Mouse (Mus musculus) adrenal gland, postnatal 4 days (tissue): Measurements from ENCODE around the gene Wdr61. TPM values are rescaled to one million over a fixed set of nuclear protein-coding genes. Genes with fewer than 3 reads are reported as not detected.
A peak's percentile ranks its signal among the peaks of the same experiment; 100 is the strongest.
"Not testable (repeated sequence)": the region's sequence is repeated elsewhere in the genome, so short reads cannot be mapped to it uniquely, and the experiment has no call there.

Experiments
- DNase-seq, 2 experiments: peaks; one replicate each; pipeline ENCODE4 v3.0.0; 2021 to 2022; ENCODE audit warnings: low spot score in 2 of 2, mixed read lengths in 2 of 2
- total RNA-seq, 2 experiments: library from RNA; stranded (reverse); gene quantifications; 2 replicates each; pipeline ENCODE4 v1.2.3; 2021

Wdr61 gene
- total RNA-seq, 2 experiments from 2014 or later, result 81.2 to 81.3 TPM

DNA sequence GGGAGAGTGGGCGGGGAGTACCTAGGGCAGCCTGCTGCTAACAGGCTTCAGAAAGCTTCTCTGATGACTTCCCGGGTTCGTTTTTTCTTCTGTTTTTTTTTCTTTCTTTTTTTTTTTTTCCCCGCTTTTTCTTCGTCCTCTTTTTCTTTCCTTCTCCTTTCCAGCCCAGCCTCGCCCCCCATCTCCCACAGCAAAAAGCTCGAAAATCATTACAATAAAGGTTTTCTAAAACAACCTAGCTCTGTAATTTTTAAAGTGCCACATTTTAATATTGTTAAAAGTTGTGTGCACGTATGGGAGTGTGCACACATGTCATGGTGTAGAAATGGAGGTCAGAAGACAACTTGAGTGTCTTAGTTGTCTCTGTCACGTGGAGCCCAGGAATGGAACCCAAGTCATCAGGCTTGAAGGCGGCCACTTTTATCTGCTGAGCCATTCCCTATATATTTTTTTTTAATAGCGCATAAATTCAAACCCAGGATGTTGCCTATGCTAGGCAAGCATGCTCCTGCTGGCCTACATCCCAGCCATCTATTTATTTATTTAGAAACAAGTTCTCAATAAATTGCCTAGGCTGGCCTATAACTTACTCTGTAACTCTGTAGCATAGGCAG is 427 bp upstream of the Wdr61 start:
- no peak for DNase-seq

DNA sequence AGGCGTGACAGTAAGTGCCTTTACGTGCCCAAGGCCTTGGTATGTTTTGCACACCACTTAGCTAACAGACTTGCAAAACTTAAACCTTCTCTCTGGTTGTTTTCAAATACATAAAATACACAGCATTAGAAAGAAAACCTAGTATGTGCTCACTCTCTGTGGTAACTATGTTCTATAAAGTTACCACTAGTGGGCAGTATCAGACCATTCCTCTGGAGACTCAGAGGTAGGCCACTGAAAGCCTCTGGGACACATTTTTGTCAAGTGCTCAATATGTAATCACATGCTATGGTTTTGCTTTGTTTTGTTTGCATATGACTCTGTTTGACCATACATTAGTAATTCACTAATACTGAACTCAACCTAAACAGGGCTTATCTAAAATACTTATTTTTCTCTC is 2.2 kb downstream of the Wdr61 start:
- no peak for DNase-seq

DNA sequence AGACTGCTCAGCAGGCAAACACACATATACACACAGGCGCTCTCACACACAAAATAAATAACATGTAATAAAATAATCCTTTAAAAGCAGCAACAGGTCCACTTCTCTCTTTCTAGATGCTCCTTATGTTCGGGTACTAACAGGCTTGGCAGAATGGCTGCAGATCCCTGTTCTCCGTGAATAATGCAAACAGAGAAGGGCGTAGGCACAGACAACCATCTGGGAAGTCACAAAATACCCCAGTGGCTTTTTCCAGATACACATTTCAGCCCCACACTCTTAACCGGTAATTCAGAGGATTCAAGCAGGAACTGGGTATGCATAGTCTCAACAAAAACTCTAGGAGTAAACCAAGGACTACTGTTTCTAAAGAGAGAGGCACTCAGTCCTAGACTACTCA is 8.0 kb downstream of the Wdr61 start:
- DNase-seq, result no peak

DNA sequence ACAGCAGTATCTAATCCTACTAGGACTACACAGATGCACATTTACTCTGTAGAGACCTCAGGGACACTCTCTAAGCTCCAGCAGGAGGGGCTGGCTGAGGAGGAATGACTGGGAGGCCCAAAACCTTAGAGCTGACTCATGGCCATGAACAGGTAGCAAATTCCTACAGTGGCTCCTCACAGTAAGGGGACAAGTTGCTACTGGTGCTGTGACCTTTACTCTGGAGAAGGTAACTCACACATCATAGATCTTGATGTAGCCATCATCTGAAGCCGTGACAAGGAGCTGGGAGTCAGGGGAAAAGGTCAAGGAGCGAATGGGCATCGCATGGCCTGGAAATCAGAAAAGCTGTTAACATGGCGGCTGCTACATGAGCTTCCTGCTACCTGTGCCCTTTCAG is 11.7 kb downstream of the Wdr61 start:
- no peak for DNase-seq

DNA sequence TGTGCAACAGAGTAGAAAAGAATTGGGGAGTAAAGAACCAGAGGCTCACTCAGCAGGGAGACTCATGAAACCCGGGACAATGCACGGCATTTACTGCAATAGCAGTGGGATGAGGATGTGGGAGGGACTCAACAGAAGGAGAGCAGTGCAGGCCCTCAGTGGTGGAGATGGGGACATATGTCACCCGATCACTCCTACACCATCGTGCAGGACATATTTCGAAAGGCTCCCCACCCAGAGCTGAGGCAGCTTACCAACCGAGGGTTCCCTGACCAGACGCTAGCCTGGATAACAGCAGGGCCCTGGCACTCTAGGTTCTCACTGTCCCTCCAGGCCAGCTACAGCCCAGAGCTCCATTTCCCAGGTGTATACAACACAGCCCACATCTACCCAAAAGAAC is 12.2 kb downstream of the Wdr61 start:
- no peak for DNase-seq

DNA sequence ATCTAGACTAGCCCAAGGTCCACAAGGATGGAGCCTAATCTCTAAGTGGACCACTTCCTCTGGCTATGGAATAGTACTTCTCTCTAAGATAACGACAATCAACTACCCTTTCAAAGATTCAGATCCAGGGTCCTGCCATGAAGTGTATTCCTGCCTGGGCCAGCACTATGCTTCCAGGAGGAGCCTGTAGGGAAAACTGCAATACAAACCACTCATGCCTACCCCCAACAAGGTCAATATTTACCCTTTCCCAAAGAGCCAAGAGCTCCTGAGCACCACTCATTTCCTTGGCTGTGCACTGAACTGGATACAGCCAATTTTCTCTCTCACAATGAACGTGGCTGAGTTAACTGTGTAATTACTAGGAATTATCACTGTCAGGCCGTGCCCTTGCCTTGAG is 16.8 kb downstream of the Wdr61 start:
- DNase-seq, result no peak

DNA sequence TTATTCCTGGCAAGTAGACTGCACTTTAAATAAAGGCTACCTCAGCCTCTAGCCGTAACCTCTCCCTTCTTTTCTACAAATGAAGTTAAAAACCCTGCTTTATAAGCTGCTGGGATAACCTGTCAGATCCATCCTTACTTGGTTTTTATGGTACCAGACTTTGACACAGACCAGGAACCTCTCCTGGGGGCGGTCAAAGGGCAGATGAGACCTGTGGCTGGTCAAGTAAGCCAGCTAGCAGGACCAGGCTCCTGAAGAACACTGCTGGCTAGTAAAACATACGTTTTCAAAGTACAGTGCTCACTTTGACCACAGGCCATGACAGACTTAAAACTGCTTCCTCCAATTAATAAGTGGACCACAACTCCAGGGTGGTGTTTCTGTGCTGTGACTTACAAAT is 18.5 kb downstream of the Wdr61 start:
- DNase-seq, result no peak

DNA sequence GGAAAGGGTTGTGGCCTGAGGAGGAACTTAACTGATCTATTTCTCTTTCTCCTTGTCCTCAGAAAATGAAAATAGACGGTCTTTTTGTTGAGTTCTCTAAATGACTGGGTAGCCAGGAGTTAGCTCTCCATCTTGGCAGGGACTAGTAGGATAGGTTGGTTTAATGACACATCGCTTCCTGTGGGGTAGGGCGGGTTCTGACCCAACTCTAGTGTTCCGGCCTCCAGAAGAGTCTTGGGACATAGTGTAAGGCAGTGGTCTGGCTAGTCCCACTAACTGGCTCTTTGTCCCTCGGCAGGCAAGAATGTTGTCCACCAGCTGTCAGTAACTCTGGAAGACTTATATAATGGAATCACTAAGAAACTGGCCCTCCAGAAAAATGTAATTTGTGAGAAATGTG is 26.2 kb downstream of the Wdr61 start:
- DNase-seq, result no peak

DNA sequence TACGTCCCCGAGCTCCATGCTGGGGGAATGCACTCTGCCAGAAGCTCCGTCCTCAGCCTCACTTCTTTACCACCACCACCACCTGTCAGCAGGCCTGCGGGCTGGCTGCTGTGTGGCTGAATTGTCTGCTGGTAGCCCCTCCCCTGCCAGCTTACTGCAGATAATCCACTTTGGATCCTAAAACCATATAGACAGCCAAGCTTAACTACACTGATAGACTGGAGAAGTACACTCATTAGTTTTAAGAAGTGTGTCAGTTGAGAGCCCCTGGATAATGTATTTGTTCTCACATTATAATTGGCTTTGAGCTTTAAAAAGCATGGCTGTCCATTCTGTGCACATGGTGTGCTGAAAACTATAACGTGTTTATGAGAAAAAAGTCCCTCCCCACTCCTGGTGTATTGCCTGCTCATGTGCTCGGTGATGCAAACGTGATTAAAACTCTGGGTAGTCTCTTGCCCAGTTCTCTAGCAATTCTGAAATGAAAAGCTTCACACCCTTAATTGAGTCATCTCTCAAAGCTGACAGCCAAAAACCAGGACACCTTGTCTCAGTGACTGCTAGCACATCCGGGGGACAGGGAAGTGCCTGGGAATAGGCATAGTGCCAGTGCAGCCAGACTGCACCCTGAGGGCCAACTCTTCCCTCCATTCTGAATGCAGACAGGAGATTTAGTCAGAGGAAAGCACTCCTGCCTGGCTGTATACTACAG is 26.9 kb downstream of the Wdr61 start:
- DNase-seq, result no peak

DNA sequence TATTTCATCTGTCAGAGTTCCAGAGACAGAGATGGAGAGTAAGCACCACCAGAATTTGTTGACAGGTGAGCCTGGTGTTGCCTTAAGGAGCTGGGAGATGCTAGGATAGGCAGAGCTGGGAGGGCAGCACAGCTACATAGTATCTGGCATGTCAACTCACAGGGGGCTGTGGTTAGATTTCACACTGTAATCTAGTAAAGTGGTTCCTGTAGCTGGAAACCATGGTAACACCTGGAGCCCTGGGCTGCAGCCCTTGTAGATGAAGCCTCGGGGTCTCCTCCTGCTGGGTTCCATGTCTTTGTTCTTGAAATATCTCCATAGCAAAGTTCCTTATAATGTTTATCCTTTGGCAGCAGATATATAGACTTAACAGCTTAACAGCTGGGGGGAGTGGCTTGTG is 28.8 kb downstream of the Wdr61 start:
- DNase-seq, result no peak

DNA sequence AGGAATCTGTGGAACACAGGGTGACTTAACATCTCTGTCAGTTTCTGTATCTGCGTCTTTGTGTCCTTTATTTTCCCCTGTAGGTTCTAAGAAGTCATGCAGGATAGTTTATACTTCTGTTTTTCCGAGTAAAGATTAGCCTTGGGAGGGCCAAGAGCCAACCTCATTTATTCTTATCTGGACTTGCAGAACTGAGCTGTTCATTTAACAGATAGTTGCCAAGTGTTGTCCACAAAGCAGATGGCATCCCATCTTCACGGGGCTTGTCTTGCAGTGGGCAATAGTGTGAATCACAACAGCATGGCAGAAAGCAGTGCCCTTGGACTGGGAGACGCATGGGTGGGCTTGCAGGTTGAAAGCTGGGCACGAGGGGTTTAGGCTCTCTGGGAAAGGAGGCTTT is 30.0 kb downstream of the Wdr61 start:
- DNase-seq, result no peak

DNA sequence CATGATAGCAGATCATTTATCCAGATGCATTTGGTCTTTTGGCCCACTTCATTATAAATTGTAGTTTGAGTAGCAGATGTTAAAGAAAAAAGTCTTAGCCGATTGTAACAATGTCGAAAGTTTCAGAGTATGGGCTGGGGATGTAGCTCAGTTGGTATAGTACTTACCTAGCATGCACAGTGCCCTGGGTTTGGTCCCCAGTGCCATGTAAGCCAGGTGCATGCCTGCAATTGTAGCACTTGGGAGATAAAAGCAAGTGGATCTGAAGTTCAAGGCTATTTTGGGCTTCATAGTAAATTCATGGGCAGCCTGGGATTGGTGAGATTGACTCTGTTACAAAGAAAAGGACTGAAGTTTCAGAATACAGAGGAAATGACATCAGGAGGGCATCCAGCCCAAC is 31.7 kb downstream of the Wdr61 start:
- no peak for DNase-seq

DNA sequence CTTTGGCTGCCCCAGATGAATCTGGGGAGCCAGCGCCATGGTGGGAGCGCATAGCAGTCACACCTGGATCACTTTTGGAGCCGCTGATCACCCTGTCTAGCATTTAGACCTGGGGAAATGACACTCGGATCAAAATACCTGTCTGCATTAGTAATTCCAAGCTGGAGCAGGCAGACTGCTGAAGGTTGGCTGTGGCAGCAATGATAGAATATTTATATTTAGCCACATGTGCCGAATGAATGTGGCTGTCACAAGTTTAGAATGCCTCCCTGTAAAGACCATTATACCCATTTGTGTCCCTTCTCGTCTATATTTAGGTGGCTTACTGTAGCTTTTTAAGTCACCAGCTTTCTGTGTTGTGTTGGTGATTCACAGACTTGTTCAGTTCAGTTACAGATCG is 33.6 kb downstream of the Wdr61 start:
- DNase-seq, result no peak

DNA sequence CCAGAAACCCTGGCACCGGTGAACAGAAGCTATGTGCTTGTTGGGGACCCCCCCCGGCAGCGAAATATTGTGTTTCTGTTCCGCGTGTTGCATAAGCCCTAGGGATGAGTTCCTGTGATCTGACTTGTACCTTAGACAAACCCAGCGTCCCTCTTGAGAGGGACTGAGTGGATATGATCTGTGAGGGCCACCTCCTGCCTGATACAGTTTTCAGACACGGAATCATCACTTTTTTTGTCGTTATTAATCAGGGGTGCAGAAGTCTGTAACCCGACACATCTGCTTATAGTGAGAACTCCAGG is 34.2 kb downstream of the Wdr61 start:
- no peak for DNase-seq

DNA sequence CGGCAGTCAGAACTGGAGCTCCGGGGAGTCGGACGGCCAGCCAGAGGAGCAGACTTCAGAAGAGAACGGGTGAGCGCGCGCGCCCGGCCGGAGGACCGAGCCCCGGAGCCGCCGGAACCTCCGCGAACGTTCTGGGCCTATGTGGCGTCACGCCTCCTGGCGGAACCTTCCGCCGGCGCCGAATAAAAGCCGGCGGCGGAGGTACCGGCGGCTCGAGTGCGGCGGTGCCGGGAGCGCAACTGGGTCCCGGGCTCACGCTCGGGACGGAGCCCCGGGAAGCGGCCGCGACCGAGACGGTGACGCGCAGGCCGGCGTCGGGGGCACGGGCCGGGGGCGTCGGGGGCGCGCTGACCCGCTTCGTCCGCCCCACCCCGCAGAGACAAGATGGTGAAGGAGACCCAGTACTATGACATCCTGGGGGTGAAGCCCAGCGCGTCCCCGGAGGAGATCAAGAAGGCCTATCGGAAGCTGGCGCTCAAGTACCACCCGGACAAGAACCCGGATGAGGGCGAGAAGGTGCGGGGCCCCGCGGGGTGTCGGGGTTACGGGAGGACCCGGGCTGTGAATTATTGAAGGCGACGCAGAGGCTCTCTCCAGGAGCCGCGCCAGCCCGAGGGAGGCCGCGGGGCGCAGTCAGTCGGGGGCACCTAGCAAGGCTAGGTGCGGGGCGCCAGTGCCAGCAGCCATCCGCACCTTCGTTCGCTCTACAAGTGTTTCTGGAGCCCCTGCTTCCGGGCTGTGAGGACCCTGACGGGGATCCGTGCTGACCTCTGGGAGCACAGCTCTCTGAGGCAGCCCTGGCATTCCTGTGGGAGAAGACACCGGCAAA is 34.8 kb downstream of the Wdr61 start:
- DNase-seq, result peak; percentile 56 to 69

DNA sequence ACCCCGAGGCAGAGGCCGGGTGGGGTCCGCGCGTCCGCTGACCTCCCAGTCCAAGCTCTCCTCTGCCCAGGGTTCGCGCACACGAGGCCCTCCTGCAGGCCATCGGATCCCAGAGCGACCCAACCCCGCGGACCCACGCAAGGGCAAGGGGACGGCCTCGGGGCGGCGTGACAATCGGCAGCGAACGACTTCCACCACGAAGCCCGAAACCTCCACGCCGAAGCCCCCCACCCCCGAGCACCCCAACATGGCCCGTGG is 35.3 kb downstream of the Wdr61 start:
- DNase-seq, result peak in 1 of 2 experiments; percentile 14

DNA sequence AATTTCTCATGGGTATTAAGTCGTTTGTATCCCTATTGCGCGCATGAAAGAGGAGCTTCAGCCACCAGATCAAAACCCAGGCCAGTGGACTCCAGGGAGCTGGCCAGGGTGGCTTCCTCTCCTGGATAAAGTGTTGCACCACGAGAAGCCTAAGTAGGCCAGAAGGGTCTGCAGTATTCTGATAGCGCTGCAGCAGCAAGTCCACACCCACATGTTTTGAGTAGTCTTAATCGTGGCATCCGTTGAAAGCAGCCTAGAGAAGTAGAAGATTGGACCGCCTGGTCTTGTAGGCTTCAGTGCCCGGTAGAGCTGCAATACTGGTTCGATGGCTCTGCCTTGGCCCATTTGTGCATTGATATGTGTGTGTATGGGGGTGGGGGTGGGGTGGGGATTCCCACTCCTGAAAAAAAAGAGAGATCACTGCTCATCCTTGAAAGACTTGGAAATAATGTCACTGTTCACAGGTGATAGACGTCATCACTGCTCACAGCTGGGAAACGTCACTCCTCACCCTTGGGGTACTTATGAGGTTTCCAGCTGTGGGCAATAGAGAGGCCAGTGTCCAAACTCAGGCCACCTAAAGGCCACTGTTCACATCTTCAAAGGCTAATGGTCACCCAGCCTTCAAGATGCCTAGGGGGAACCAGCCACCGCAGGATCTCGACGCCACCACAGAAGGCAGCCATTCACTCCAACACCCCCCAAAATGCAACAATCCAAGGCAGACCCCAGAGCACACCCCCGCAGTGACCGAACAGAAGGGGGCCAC is 35.8 kb downstream of the Wdr61 start, which contains the start of gene Dnaja4:
Gene Dnaja4, plus strand, starts transcription at position 556 of the 769 bp plus-strand sequence.
- DNase-seq, result no peak

DNA sequence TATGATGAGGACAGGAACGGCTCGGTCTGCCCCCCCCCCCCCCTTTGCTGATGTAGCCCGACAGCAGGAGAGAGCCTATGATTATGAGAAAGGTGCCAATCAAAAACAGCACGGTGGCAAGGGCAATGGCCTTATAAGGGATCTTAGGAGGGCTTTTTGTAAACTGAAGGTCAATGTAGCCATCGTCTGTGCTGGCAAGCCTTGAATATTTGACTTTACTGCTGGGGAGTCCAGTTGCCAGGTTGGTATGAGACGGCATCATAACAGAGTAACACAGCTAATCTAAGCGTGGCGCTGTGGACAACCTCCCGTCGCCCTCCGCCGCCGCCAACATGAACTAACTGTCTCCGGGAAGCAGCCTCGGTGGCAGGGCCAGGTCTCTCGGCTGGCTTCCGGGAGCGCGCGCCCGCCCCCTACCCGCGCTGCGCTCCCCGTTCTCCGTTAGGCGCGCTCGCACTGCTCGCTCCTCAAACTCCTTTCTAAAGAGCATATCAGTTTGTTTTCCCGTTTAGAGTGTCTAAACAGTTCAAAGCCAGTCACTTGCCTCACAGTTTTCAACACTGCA is 43.0 kb downstream of the Wdr61 start:
- not testable (repeated sequence) for DNase-seq

DNA sequence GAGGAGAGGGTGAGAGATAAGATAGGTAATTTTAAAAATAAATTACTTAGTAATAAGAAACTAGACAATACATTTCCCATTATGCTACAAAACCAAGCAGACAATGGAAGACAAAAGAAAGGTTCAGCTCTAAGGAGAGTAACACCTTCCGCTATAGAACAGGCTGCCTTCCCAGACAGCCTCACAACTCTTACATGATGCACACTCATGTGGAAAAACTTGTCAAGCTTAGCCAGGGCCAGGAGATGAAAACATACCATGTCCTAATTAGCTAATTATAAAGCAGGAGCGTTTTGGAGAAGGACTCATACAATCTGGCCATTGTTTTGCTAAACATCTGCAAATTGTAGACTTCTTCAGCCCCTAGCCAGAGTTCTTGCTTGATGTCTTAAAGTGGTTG is 43.6 kb downstream of the Wdr61 start:
- not testable (repeated sequence) for DNase-seq

DNA sequence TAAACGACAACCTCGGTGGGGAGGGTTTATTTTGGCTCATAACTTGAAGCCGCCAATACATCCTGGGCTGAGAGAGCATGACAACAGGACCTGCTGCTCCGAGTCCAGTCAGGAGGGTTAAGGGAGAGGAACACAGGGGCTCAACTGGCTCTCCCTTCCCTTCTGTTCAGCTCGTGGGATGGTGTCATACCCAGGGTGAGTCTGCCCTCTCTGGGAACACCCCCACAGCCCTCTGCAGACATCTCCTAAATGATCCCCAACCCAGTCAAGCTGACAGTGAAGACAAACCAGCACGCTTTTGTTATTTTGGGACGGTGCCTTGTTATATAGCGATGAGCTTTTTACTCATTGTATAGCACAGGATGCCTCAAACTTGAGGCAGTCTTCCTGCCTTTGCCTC is 44.9 kb downstream of the Wdr61 start:
- DNase-seq, result no peak
